Mouse (Mus musculus): Measurements from ENCODE around the gene Rps16.

GRCm38 (mm10) chr7:28398000-28398399, 47.5 kb downstream of the Rps16 start:
- TF ChIP-seq EP300 (IDR thresholded peaks at IDR 0.05; ENCODE audit: insufficient read depth, low read depth, low read length) (no peak), CTCF (IDR thresholded peaks at IDR 0.05; ENCODE audit: low read depth, low read length) (no peak), POLR2A (IDR thresholded peaks at IDR 0.05; ENCODE audit: insufficient read depth, low read length) (no peak)

Measured in ES-Bruce4 (cell line).